Mouse (Mus musculus): ENCODE measurements at regions not wholly inside any gene's neighbourhood (a gene's known extent, or its start where the extent isn't known, plus 50 kb on each side); places are given as distances from the start of the nearest gene placed in this dataset.

DNA sequence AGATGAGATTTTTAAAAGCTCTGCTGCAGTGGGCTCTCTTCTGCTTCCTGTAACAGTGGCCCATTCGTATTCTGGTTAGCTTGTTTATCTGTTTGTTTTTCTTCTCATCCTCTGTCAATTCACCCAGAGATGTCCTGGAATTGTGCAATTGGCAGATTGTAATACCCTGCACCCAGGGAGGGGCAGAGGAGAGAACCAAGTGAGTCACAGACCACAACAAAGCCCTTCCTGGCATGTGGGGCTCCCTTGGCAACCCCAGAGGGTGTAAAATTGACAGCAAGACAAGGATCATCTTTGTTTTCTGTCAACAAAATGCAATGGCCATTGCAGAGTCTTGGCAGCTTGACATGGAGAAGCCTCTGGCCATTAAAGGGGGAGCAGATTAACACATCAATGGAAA, 233.1 kb upstream of the Gm26657 start:
- WGBS, result 84% methylated on average over 1 of the region's 1 CpGs
- DNase-seq (ENCODE audit: low spot score) (no peak), ATAC-seq (ENCODE audit: low FRiP score, low TSS enrichment) (no peak)
- Histone ChIP-seq H3K9me3 (ENCODE audit: control insufficient read depth, low read length) (no peaks in the 10 kb centered on the region), H3K9ac (ENCODE audit: low read length) (no peak overlapping the region), H3K27ac (replicated peaks) (no peak overlapping the region), H3K4me1 (replicated peaks; ENCODE audit: control insufficient read depth, insufficient read depth) (no peaks in the 10 kb centered on the region), H3K4me3 (ENCODE audit: low read depth, low read length) (no peak overlapping the region), H3K27me3 (ENCODE audit: control insufficient read depth, insufficient read depth, low read length) (no peaks in the 10 kb centered on the region), H3K4me2 (replicated peaks; ENCODE audit: low read depth) (no peak overlapping the region), H3K36me3 (ENCODE audit: control insufficient read depth, insufficient read depth, low read length) (no peaks in the 10 kb centered on the region)
- TF ChIP-seq CTCF (IDR thresholded peaks at IDR 0.05; ENCODE audit: low read depth) (no peak), EP300 (optimal IDR thresholded peaks at IDR 0.05) (no peak)

DNA sequence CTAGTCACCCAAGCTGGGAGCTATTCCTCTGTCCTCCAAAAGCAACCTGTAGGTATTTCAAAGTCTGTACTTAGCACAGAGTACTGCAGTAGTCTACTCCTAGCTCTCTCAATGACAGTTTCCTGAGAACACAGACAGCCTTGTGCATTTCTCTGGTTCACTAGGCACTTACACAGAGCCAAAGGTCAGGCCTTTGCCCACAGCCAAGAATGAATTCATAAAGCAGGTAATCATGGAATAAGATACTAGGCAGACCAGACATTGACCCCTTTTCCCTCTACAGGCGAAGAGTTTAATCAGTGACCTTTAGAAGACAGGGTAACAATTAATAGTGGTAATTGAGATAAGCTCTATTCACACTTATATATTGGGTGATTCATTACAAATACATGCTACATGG, 233.8 kb upstream of the Gm26657 start:
- TF ChIP-seq CTCF (IDR thresholded peaks at IDR 0.05; ENCODE audit: low read depth), result no peak
- no peaks in the 10 kb centered on the region for H3K36me3 ChIP-seq (ENCODE audit: control insufficient read depth, insufficient read depth, low read length)
- H3K4me3 ChIP-seq (ENCODE audit: low read depth, low read length), result no peak overlapping the region
- H3K27ac ChIP-seq (replicated peaks), result no peak overlapping the region
- no peak overlapping the region for H3K9ac ChIP-seq (ENCODE audit: low read length)
- 63% methylated on average over 1 of the region's 1 CpGs for WGBS
- no peaks in the 10 kb centered on the region for H3K4me1 ChIP-seq (replicated peaks; ENCODE audit: control insufficient read depth, insufficient read depth)
- H3K9me3 ChIP-seq (ENCODE audit: control insufficient read depth, low read length), result no peaks in the 10 kb centered on the region
- DNase-seq (ENCODE audit: low spot score) (no peak), ATAC-seq (ENCODE audit: low FRiP score, low TSS enrichment) (no peak)
- no peak overlapping the region for H3K4me2 ChIP-seq (replicated peaks; ENCODE audit: low read depth)
- no peaks in the 10 kb centered on the region for H3K27me3 ChIP-seq (ENCODE audit: control insufficient read depth, insufficient read depth, low read length)

DNA sequence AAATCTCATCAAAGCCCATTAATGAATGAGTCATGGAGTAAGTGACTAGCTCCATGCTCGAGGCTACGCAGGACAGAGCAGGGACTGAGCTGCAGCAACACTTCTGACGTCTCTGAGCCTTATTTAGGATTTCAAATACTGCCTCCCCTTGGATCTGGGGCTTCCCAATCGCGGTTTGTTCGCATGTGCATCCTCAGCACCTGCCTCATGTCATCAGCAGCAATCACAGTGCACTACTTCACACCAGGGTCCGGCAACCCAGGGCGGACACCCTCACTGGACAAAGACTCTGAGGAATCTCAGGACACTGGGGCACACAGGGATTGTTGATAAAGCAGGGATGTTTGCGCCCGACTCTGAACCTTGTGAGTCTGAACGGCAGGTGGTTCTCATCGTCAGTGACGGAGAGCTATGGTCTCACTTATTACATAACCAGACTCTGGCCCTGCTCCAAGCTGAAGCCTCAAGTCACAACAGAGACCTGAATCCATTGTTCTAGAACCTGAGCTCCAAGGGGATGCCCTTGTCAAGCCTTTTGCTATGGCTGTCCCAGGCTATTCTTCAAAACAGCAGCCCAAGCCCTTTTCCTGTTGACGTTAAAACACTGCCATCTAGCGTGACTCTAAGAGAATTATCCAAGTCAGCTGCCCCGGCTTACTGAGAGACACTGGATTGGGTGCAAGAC, 247.2 kb upstream of the Gm26657 start:
- TF ChIP-seq CTCF (IDR thresholded peaks at IDR 0.05; ENCODE audit: low read depth) (peak; percentile 94), EP300 (optimal IDR thresholded peaks at IDR 0.05) (no peak)
- no peaks in the 10 kb centered on the region for H3K9me3 ChIP-seq (ENCODE audit: control insufficient read depth, low read length)
- H3K4me2 ChIP-seq (replicated peaks; ENCODE audit: low read depth), result 0 out of 2 replicates have a peak overlapping the region, but pooled peaks have one; percentile 19
- no peaks in the 10 kb centered on the region for H3K36me3 ChIP-seq (ENCODE audit: control insufficient read depth, insufficient read depth, low read length)
- no peak overlapping the region for H3K4me3 ChIP-seq (ENCODE audit: low read depth, low read length)
- H3K27me3 ChIP-seq (ENCODE audit: control insufficient read depth, insufficient read depth, low read length), result no peaks in the 10 kb centered on the region
- DNase-seq (ENCODE audit: low spot score) (peak; percentile 47), ATAC-seq (ENCODE audit: low FRiP score, low TSS enrichment) (peak; percentile 80)
- H3K4me1 ChIP-seq (replicated peaks; ENCODE audit: control insufficient read depth, insufficient read depth), result 0 out of 2 replicates have a peak, but pooled peaks cover 2% of the 10 kb centered on the region
- WGBS, result 18% methylated on average over 16 of the region's 16 CpGs
- no peak overlapping the region for H3K9ac ChIP-seq (ENCODE audit: low read length)
- H3K27ac ChIP-seq (replicated peaks), result peak overlapping the region; percentile 56; the same call in 1 of the 2 replicates

DNA sequence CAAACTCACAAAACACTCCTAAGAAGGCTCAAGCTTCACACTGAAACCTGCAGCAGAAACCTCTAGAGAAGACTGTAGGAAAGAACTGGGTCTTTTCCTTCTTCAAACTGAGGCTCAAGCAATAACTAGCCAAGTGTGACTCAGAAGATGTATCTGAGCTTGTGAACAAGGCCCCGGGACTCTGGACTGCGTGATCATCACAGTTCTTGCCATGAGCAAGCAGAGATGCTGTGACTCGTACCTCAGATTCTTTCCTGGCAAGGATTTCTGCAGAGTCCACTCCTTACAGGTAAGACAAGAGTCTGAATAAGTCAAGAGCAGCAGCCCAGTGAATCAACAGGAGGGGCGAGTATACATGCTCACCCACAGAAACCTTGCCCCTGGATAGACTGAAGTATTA, 250.5 kb upstream of the Gm26657 start:
- Histone ChIP-seq H3K36me3 (ENCODE audit: control insufficient read depth, insufficient read depth, low read length) (no peaks in the 10 kb centered on the region), H3K4me1 (replicated peaks; ENCODE audit: control insufficient read depth, insufficient read depth) (0 out of 2 replicates have a peak, but pooled peaks cover 2% of the 10 kb centered on the region), H3K27me3 (ENCODE audit: control insufficient read depth, insufficient read depth, low read length) (no peaks in the 10 kb centered on the region), H3K9ac (ENCODE audit: low read length) (no peak overlapping the region), H3K27ac (replicated peaks) (no peak overlapping the region), H3K4me3 (ENCODE audit: low read depth, low read length) (no peak overlapping the region), H3K4me2 (replicated peaks; ENCODE audit: low read depth) (no peak overlapping the region), H3K9me3 (ENCODE audit: control insufficient read depth, low read length) (no peaks in the 10 kb centered on the region)
- 68% methylated on average over 4 of the region's 4 CpGs for WGBS
- no peak for ATAC-seq (ENCODE audit: low FRiP score, low TSS enrichment)
- no peak for DNase-seq (ENCODE audit: low spot score)
- TF ChIP-seq EP300 (optimal IDR thresholded peaks at IDR 0.05) (no peak), CTCF (IDR thresholded peaks at IDR 0.05; ENCODE audit: low read depth) (no peak)

DNA sequence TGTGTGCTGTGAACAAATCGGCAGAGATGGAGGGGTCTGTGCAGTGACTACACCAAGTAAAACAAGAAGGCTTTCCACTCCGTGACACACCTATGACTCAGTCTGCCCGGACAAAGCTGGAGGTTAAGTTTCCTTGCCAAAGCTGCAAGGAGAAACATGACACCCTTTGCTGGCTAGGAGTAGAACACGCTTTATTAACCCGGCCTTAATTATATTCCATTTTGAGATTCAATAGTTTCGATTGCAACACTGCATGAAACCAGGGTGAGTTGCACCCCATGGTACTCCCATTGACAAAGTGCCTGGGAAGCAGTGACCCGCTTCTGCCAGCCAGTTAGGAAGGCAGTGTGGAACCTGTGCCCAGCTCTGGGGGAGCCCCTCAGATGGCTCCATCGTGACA, 256.2 kb upstream of the Gm26657 start:
- Histone ChIP-seq H3K36me3 (ENCODE audit: control insufficient read depth, insufficient read depth, low read length) (no peaks in the 10 kb centered on the region), H3K9ac (ENCODE audit: low read length) (no peak overlapping the region), H3K9me3 (ENCODE audit: control insufficient read depth, low read length) (no peaks in the 10 kb centered on the region), H3K4me3 (ENCODE audit: low read depth, low read length) (no peak overlapping the region), H3K27me3 (ENCODE audit: control insufficient read depth, insufficient read depth, low read length) (no peaks in the 10 kb centered on the region), H3K4me2 (replicated peaks; ENCODE audit: low read depth) (no peak overlapping the region), H3K4me1 (replicated peaks; ENCODE audit: control insufficient read depth, insufficient read depth) (no peaks in the 10 kb centered on the region), H3K27ac (replicated peaks) (peak overlapping the region; percentile 53; the same call in 1 of the 2 replicates)
- no peak for DNase-seq (ENCODE audit: low spot score)
- no peak for TF ChIP-seq CTCF (IDR thresholded peaks at IDR 0.05; ENCODE audit: low read depth)
- peak; percentile 49 for TF ChIP-seq EP300 (optimal IDR thresholded peaks at IDR 0.05)
- ATAC-seq (ENCODE audit: low FRiP score, low TSS enrichment), result no peak
- WGBS, result 68% methylated on average over 8 of the region's 8 CpGs

DNA sequence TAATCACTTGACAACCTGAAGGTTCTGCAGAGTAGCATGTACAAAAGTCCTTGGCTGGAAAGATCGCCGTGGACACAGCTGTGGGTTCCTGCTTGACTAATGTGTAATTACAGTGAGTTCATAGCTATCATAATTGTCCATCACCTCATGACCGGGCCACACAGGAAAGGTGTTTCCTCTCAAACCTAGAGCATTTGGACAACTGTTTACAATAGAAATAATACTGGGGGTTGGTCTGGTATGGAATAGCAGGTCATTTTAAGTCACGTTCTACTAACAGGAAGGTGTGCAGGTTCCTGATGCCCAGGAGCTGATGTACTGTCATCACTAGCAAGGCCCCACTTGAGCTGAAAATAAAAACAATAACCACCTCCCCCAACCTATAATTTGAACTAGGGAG, 283.1 kb upstream of the Gm26657 start:
- no peaks in the 10 kb centered on the region for H3K4me1 ChIP-seq (replicated peaks; ENCODE audit: control insufficient read depth, insufficient read depth)
- H3K9ac ChIP-seq (ENCODE audit: low read length), result no peak overlapping the region
- no peaks in the 10 kb centered on the region for H3K27me3 ChIP-seq (ENCODE audit: control insufficient read depth, insufficient read depth, low read length)
- DNase-seq (ENCODE audit: low spot score), result no peak
- no peak overlapping the region for H3K4me3 ChIP-seq (ENCODE audit: low read depth, low read length)
- H3K4me2 ChIP-seq (replicated peaks; ENCODE audit: low read depth), result no peak overlapping the region
- H3K36me3 ChIP-seq (ENCODE audit: control insufficient read depth, insufficient read depth, low read length), result no peaks in the 10 kb centered on the region
- 70% methylated on average over 4 of the region's 4 CpGs for WGBS
- no peak for TF ChIP-seq CTCF (IDR thresholded peaks at IDR 0.05; ENCODE audit: low read depth)
- TF ChIP-seq EP300 (optimal IDR thresholded peaks at IDR 0.05), result no peak
- H3K9me3 ChIP-seq (ENCODE audit: control insufficient read depth, low read length), result no peaks in the 10 kb centered on the region
- no peak for ATAC-seq (ENCODE audit: low FRiP score, low TSS enrichment)
- no peak overlapping the region for H3K27ac ChIP-seq (replicated peaks)

Data from stomach, postnatal 0 days (tissue).